Mouse (Mus musculus) kidney, embryonic 15.5 days (tissue): ENCODE measurements around the gene Tdrd3. TPM values are rescaled to one million over a fixed set of nuclear protein-coding genes. Genes with fewer than 3 reads are reported as not detected.

Experiments used
- ATAC-seq: fragments of 200-750 bp; cut with Nextera tagmentation; replicated peaks from 2 replicates; pipeline ENCODE4 v1.8.0; 2017; ENCODE audit warnings: moderate TSS enrichment; ENCODE audit not compliant: low FRiP score
- H3K27ac ChIP-seq: fragments of 300-500 bp; sonication (generic); 2 replicates; pipeline ENCODE4 v1.5.1; 2015; ENCODE audit warnings: mild to moderate bottlenecking, inconsistent platforms
- H3K27me3 ChIP-seq: fragments of 300-500 bp; sonication (generic); 2 replicates; pipeline ENCODE4 v1.6.1; 2015; ENCODE audit warnings: inconsistent platforms
- H3K36me3 ChIP-seq: fragments of 300-500 bp; sonication (generic); 2 replicates; pipeline ENCODE4 v1.6.1; 2015; ENCODE audit warnings: inconsistent platforms
- H3K4me1 ChIP-seq: fragments of 300-500 bp; sonication (generic); 2 replicates; pipeline ENCODE4 v1.6.1; 2015; ENCODE audit warnings: inconsistent platforms
- H3K4me2 ChIP-seq: fragments of 300-500 bp; sonication (generic); 2 replicates; pipeline ENCODE4 v1.6.1; 2015; ENCODE audit warnings: moderate library complexity, mild to moderate bottlenecking, inconsistent platforms
- H3K4me3 ChIP-seq: fragments of 300-500 bp; sonication (generic); replicated peaks from 2 replicates; pipeline ENCODE4 v1.5.1; 2015; ENCODE audit warnings: mild to moderate bottlenecking, inconsistent platforms
- H3K9ac ChIP-seq: fragments of 300-500 bp; sonication (generic); 2 replicates; pipeline ENCODE4 v1.6.1; 2015; ENCODE audit warnings: mild to moderate bottlenecking, inconsistent platforms
- H3K9me3 ChIP-seq: fragments of 300-500 bp; sonication (generic); replicated peaks from 2 replicates; pipeline ENCODE4 v1.6.1; 2016; ENCODE audit warnings: inconsistent platforms
- WGBS: fragments of 180-500 bp; shearing (Covaris S2); methylation state at CpG from one replicate; pipeline ENCODE4 v1.1.7; 2015; ENCODE audit warnings: mixed read lengths; 5-methylcytosine and 5-hydroxymethylcytosine counted together
- polyA plus RNA-seq: library from polyadenylated mRNA; unstranded; fragments of >200 nt; fragmentation: Nextera tagmentation; extraction: Ambion mirVana; gene quantifications from 2 replicates; pipeline ENCODE4 v1.2.1, GENCODE M21; 2015

The Tdrd3 gene
- polyA plus RNA-seq, 1 experiment from 2014 or later = 27.9 TPM

- H3K4me2 ChIP-seq = no peak overlapping the region
- no peaks in the 10 kb centered on the region for H3K36me3 ChIP-seq
- ATAC-seq = no peak
- peaks cover 3% of the 10 kb centered on the region; the same call in 1 of the 2 replicates for H3K4me1 ChIP-seq
- no peaks in the 10 kb centered on the region for H3K27me3 ChIP-seq
- no peak overlapping the region for H3K27ac ChIP-seq
- H3K9ac ChIP-seq = no peak overlapping the region
- 65% methylated on average over 12 of the region's 12 CpGs for WGBS
- no peak overlapping the region for H3K4me3 ChIP-seq
- H3K9me3 ChIP-seq = no peaks in the 10 kb centered on the region
Measured at GRCm38 (mm10) chr14:87461543-87461942, 45.1 kb downstream of the Tdrd3 start.

- peaks cover 2% of the 10 kb centered on the region; the same call in 1 of the 2 replicates for H3K36me3 ChIP-seq
- ATAC-seq = peak; percentile 67
- WGBS = 12% methylated on average over 11 of the region's 11 CpGs
Measured at GRCm38 (mm10) chr14:87463963-87464654, 47.7 kb downstream of the Tdrd3 start.

GRCm38 (mm10) chr14:87464655-87465054, 48.2 kb downstream of the Tdrd3 start:
- H3K27ac ChIP-seq = no peak overlapping the region
- H3K36me3 ChIP-seq = peaks cover 2% of the 10 kb centered on the region; the same call in 1 of the 2 replicates
- H3K4me2 ChIP-seq = no peak overlapping the region
- H3K4me3 ChIP-seq = no peak overlapping the region
- ATAC-seq = peak; percentile 41; the same call in 1 of the 2 replicates
- H3K9ac ChIP-seq = no peak overlapping the region
- H3K27me3 ChIP-seq = no peaks in the 10 kb centered on the region
- no peaks in the 10 kb centered on the region for H3K9me3 ChIP-seq
- peaks cover 3% of the 10 kb centered on the region; the same call in 1 of the 2 replicates for H3K4me1 ChIP-seq

More at GRCm38 (mm10) chr14:87463963-87464654, 47.7 kb downstream of the Tdrd3 start:
- H3K9ac ChIP-seq = no peak overlapping the region
- no peak overlapping the region for H3K4me3 ChIP-seq
- no peak overlapping the region for H3K4me2 ChIP-seq
- H3K4me1 ChIP-seq = peaks cover 3% of the 10 kb centered on the region; the same call in 1 of the 2 replicates
- H3K27me3 ChIP-seq = no peaks in the 10 kb centered on the region
- no peak overlapping the region for H3K27ac ChIP-seq
- no peaks in the 10 kb centered on the region for H3K9me3 ChIP-seq

- no peak overlapping the region for H3K27ac ChIP-seq
- ATAC-seq = peak; percentile 49; the same call in 1 of the 2 replicates
Measured at GRCm38 (mm10) chr14:87467586-87467985, 51.1 kb downstream of the Tdrd3 start.

GRCm38 (mm10) chr14:87471521-87471920, 55.1 kb downstream of the Tdrd3 start:
- Histone ChIP-seq H3K9me3 (no peaks in the 10 kb centered on the region), H3K36me3 (peaks cover 24% of the 10 kb centered on the region), H3K4me1 (0 out of 2 replicates have a peak, but pooled peaks cover 2% of the 10 kb centered on the region), H3K27me3 (no peaks in the 10 kb centered on the region), H3K27ac (no peak overlapping the region), H3K4me2 (no peak overlapping the region), H3K4me3 (no peak overlapping the region), H3K9ac (no peak overlapping the region)
- no peak for ATAC-seq
- WGBS = 42% methylated on average over 1 of the region's 1 CpGs

More at GRCm38 (mm10) chr14:87467586-87467985, 51.1 kb downstream of the Tdrd3 start:
- H3K27me3 ChIP-seq = no peaks in the 10 kb centered on the region
- no peak overlapping the region for H3K4me3 ChIP-seq
- H3K4me1 ChIP-seq = peaks cover 3% of the 10 kb centered on the region; the same call in 1 of the 2 replicates
- H3K9me3 ChIP-seq = no peaks in the 10 kb centered on the region
- H3K36me3 ChIP-seq = peaks cover 6% of the 10 kb centered on the region
- H3K9ac ChIP-seq = no peak overlapping the region
- H3K4me2 ChIP-seq = no peak overlapping the region
- WGBS = 71% methylated on average over 12 of the region's 12 CpGs

GRCm38 (mm10) chr14:87472782-87473181, 56.3 kb downstream of the Tdrd3 start:
- H3K9me3 ChIP-seq = no peaks in the 10 kb centered on the region
- peaks cover 23% of the 10 kb centered on the region for H3K36me3 ChIP-seq
- no peak overlapping the region for H3K4me2 ChIP-seq
- 57% methylated on average over 2 of the region's 2 CpGs for WGBS
- no peak overlapping the region for H3K27ac ChIP-seq
- ATAC-seq = no peak
- no peak overlapping the region for H3K4me3 ChIP-seq
- no peak overlapping the region for H3K9ac ChIP-seq
- 0 out of 2 replicates have a peak, but pooled peaks cover 2% of the 10 kb centered on the region for H3K4me1 ChIP-seq
- no peaks in the 10 kb centered on the region for H3K27me3 ChIP-seq

- WGBS = 56% methylated on average over 10 of the region's 10 CpGs
- Histone ChIP-seq H3K27me3 (no peaks in the 10 kb centered on the region), H3K4me2 (no peak overlapping the region), H3K9ac (no peak overlapping the region), H3K36me3 (peaks cover 26% of the 10 kb centered on the region), H3K9me3 (no peaks in the 10 kb centered on the region), H3K4me3 (no peak overlapping the region), H3K4me1 (0 out of 2 replicates have a peak, but pooled peaks cover 2% of the 10 kb centered on the region), H3K27ac (no peak overlapping the region)
- no peak for ATAC-seq
Measured at GRCm38 (mm10) chr14:87475721-87476359, 59.4 kb downstream of the Tdrd3 start.

GRCm38 (mm10) chr14:87478339-87478951, 62.0 kb downstream of the Tdrd3 start:
- H3K27me3 ChIP-seq = no peaks in the 10 kb centered on the region
- H3K9ac ChIP-seq = no peak overlapping the region
- H3K4me3 ChIP-seq = no peak overlapping the region
- H3K27ac ChIP-seq = no peak overlapping the region
- no peak for ATAC-seq
- 0 out of 2 replicates have a peak, but pooled peaks cover 2% of the 10 kb centered on the region for H3K4me1 ChIP-seq
- peaks cover 33% of the 10 kb centered on the region for H3K36me3 ChIP-seq
- H3K4me2 ChIP-seq = no peak overlapping the region
- no peaks in the 10 kb centered on the region for H3K9me3 ChIP-seq
- WGBS = 73% methylated on average over 2 of the region's 3 CpGs

GRCm38 (mm10) chr14:87485888-87486287, 69.4 kb downstream of the Tdrd3 start:
- 82% methylated on average over 3 of the region's 3 CpGs for WGBS

GRCm38 (mm10) chr14:87497955-87498594, 81.6 kb downstream of the Tdrd3 start:
- Histone ChIP-seq H3K9me3 (no peaks in the 10 kb centered on the region), H3K4me3 (no peak overlapping the region), H3K27me3 (no peaks in the 10 kb centered on the region), H3K27ac (no peak overlapping the region), H3K9ac (no peak overlapping the region), H3K4me1 (no peaks in the 10 kb centered on the region), H3K4me2 (no peak overlapping the region), H3K36me3 (0 out of 2 replicates have a peak, but pooled peaks cover 5% of the 10 kb centered on the region)
- ATAC-seq = no peak
- WGBS = 92% methylated on average over 11 of the region's 11 CpGs

More at GRCm38 (mm10) chr14:87485888-87486287, 69.4 kb downstream of the Tdrd3 start:
- Histone ChIP-seq H3K4me3 (no peak overlapping the region), H3K4me1 (no peaks in the 10 kb centered on the region), H3K27ac (no peak overlapping the region), H3K36me3 (peaks cover 45% of the 10 kb centered on the region), H3K9ac (no peak overlapping the region), H3K27me3 (no peaks in the 10 kb centered on the region), H3K4me2 (no peak overlapping the region), H3K9me3 (no peaks in the 10 kb centered on the region)
- ATAC-seq = no peak

- no peaks in the 10 kb centered on the region for H3K9me3 ChIP-seq
- no peaks in the 10 kb centered on the region for H3K27me3 ChIP-seq
- ATAC-seq = no peak
- peaks cover 14% of the 10 kb centered on the region for H3K36me3 ChIP-seq
- no peak overlapping the region for H3K27ac ChIP-seq
- H3K9ac ChIP-seq = no peak overlapping the region
- H3K4me1 ChIP-seq = no peaks in the 10 kb centered on the region
- H3K4me3 ChIP-seq = no peak overlapping the region
- WGBS = 89% methylated on average over 8 of the region's 8 CpGs
- no peak overlapping the region for H3K4me2 ChIP-seq
Measured at GRCm38 (mm10) chr14:87505924-87506323, 89.5 kb downstream of the Tdrd3 start.
